Mouse (Mus musculus): ENCODE results near the gene Gls2. TPM values are rescaled to one million over a fixed set of nuclear protein-coding genes. Genes with fewer than 3 reads are reported as not detected.
"Not testable (repeated sequence)": the region's sequence is repeated elsewhere in the genome, so short reads cannot be mapped to it uniquely, and the experiment has no call there.

Gene Gls2
- polyA plus RNA-seq, 1 experiment: 1.1 TPM

DNA sequence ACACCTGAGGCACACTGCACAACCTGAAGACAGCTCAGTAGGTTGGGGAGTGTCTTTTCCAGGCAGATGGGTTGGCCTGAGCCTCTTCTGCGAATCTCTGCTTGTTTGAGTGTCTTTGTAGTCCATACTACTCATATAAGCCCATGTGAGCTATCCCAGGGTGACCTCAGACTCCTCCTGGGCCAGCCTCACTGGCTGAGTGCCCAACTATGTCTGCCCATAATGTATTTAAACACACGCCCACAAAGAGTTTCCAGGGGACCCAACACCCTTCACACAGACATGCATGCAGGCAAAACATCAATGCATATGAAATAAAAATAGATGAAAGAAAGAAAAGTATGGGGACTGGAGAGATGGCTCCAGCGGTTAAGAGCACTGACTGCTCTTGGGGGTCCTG, 40.3 kb upstream of the Gls2 start:
- TF ChIP-seq TCF3 (IDR thresholded peaks at IDR 0.05; ENCODE audit: insufficient read length, low read depth) (no peak), USF1 (IDR thresholded peaks at IDR 0.05; ENCODE audit: low read depth) (no peak), MAX (IDR thresholded peaks at IDR 0.05; ENCODE audit: low read depth) (no peak), E2F4 (IDR thresholded peaks at IDR 0.05; ENCODE audit: insufficient read depth) (no peak), MYOG (IDR thresholded peaks at IDR 0.05; ENCODE audit: control insufficient read depth in 1 of 3, insufficient read depth in 1 of 3, insufficient read length in 2 of 3, low read depth in 2 of 3) (no peak), TCF12 (IDR thresholded peaks at IDR 0.05; ENCODE audit: insufficient read depth, poor library complexity, severe bottlenecking) (no peak), REST (IDR thresholded peaks at IDR 0.05; ENCODE audit: insufficient read depth, insufficient read length) (no peak), MYOD1 (IDR thresholded peaks at IDR 0.05; ENCODE audit: control insufficient read depth in 1 of 3, insufficient read length in 2 of 3, low read depth in 2 of 3) (no peak), SRF (IDR thresholded peaks at IDR 0.05; ENCODE audit: control insufficient read depth, insufficient read length, low read depth) (no peak), CEBPB (IDR thresholded peaks at IDR 0.05; ENCODE audit: insufficient read depth, poor library complexity, severe bottlenecking) (no peak), POLR2AphosphoS2 (IDR thresholded peaks at IDR 0.05; ENCODE audit: insufficient read length, low read depth) (no peak), POLR2A (IDR thresholded peaks at IDR 0.05; ENCODE audit: insufficient read length, low read depth) (no peak)
- Histone ChIP-seq H3K27me3 (ENCODE audit: control insufficient read depth, insufficient read depth, insufficient read length) (no peaks in the 10 kb centered on the region), H3K79me2 (ENCODE audit: control insufficient read depth, insufficient read depth) (peaks cover 33% of the 10 kb centered on the region)

GRCm38 (mm10) chr10:128165726-128166125, 28.5 kb upstream of the Gls2 start:
- not testable (repeated sequence) for H3K4me2 ChIP-seq (ENCODE audit: low read depth); H3K36me3 ChIP-seq (ENCODE audit: control insufficient read depth, insufficient read depth); H3K27me3 ChIP-seq (ENCODE audit: control insufficient read depth, insufficient read depth, insufficient read length); H3ac ChIP-seq (ENCODE audit: control insufficient read depth, insufficient read length); H3K4me3 ChIP-seq
- H3K79me2 ChIP-seq (ENCODE audit: control insufficient read depth, insufficient read depth): peaks cover 74% of the 10 kb centered on the region

More for the DNA sequence above, 40.3 kb upstream of the Gls2 start:
- H3ac ChIP-seq (ENCODE audit: control insufficient read depth, insufficient read length): no peak overlapping the region
- H3K4me3 ChIP-seq: no peak overlapping the region
- no peak overlapping the region for H3K4me2 ChIP-seq (ENCODE audit: low read depth)
- H3K36me3 ChIP-seq (ENCODE audit: control insufficient read depth, insufficient read depth): no peaks in the 10 kb centered on the region

- Histone ChIP-seq H3K4me2 (ENCODE audit: low read depth) (no peak overlapping the region), H3ac (ENCODE audit: control insufficient read depth, insufficient read length) (no peak overlapping the region), H3K27me3 (ENCODE audit: control insufficient read depth, insufficient read depth, insufficient read length) (no peaks in the 10 kb centered on the region), H3K36me3 (ENCODE audit: control insufficient read depth, insufficient read depth) (no peaks in the 10 kb centered on the region), H3K4me3 (no peak overlapping the region), H3K79me2 (ENCODE audit: control insufficient read depth, insufficient read depth) (peaks cover 77% of the 10 kb centered on the region)
- no peak for TF ChIP-seq MYOD1 (IDR thresholded peaks at IDR 0.05; ENCODE audit: control insufficient read depth in 1 of 3, insufficient read length in 2 of 3, low read depth in 2 of 3)
Observed at GRCm38 (mm10) chr10:128167091-128167490, 27.2 kb upstream of the Gls2 start.

DNA sequence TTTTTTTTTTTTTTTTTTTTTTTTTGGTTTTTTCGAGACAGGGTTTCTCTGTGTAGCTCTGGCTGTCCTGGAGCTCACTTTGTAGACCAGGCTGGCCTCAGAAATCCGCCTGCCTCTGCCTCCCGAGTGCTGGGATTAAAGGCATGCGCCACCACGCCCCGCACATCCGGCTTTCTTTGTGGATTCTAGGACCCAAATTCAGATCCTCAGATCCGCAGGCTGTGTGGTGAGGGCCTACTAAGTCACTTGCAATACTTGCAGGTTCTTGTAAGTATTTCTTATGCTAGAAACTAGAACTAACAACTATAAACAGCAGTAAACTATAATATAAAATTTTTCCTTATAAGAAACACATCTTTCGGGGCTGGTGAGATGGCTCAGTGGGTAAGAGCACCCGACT, 22.9 kb upstream of the Gls2 start:
- not testable (repeated sequence) for H3K27me3 ChIP-seq (ENCODE audit: control insufficient read depth, insufficient read depth, insufficient read length); H3K36me3 ChIP-seq (ENCODE audit: control insufficient read depth, insufficient read depth); H3K4me3 ChIP-seq; H3K4me2 ChIP-seq (ENCODE audit: low read depth); H3ac ChIP-seq (ENCODE audit: control insufficient read depth, insufficient read length)
- peaks cover 85% of the 10 kb centered on the region for H3K79me2 ChIP-seq (ENCODE audit: control insufficient read depth, insufficient read depth)

DNA sequence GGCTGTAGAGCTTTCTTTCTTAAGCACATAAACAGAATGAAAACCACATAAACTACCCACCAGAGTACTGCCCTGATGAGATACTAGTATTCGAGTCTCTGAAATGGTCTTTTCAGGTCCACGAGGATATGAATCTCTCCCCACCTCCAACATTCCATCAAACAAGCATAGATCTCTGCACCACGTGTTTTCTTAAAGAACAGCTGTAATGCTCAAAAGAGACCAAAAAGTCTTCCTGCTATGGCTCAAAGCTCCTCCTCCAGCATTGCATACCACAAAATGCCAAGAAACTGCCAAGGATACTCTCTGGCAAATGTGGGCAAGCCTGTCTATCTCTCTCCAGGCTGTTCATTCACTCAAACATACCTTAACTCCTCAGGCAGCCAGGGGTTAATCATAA, 19.0 kb upstream of the Gls2 start:
- Histone ChIP-seq H3K36me3 (ENCODE audit: control insufficient read depth, insufficient read depth) (no peaks in the 10 kb centered on the region), H3ac (ENCODE audit: control insufficient read depth, insufficient read length) (no peak overlapping the region), H3K4me2 (ENCODE audit: low read depth) (peak overlapping the region; percentile 90), H3K27me3 (ENCODE audit: control insufficient read depth, insufficient read depth, insufficient read length) (no peaks in the 10 kb centered on the region), H3K4me3 (peak overlapping the region; percentile 46), H3K79me2 (ENCODE audit: control insufficient read depth, insufficient read depth) (peaks cover 55% of the 10 kb centered on the region)
- TF ChIP-seq USF1 (IDR thresholded peaks at IDR 0.05; ENCODE audit: low read depth) (peak; percentile 72), CEBPB (IDR thresholded peaks at IDR 0.05; ENCODE audit: insufficient read depth, poor library complexity, severe bottlenecking) (no peak), MYOG (IDR thresholded peaks at IDR 0.05; ENCODE audit: control insufficient read depth in 1 of 3, insufficient read depth in 1 of 3, insufficient read length in 2 of 3, low read depth in 2 of 3) (no peak)

- TF ChIP-seq REST (IDR thresholded peaks at IDR 0.05; ENCODE audit: insufficient read depth, insufficient read length) (no peak), TCF12 (IDR thresholded peaks at IDR 0.05; ENCODE audit: insufficient read depth, poor library complexity, severe bottlenecking) (no peak), SRF (IDR thresholded peaks at IDR 0.05; ENCODE audit: control insufficient read depth, insufficient read length, low read depth) (no peak), MYOG (IDR thresholded peaks at IDR 0.05; ENCODE audit: control insufficient read depth in 1 of 3, insufficient read depth in 1 of 3, insufficient read length in 2 of 3, low read depth in 2 of 3) (no peak), E2F4 (IDR thresholded peaks at IDR 0.05; ENCODE audit: insufficient read depth) (no peak), TCF3 (IDR thresholded peaks at IDR 0.05; ENCODE audit: insufficient read length, low read depth) (no peak), MYOD1 (IDR thresholded peaks at IDR 0.05; ENCODE audit: control insufficient read depth in 1 of 3, insufficient read length in 2 of 3, low read depth in 2 of 3) (no peak), CEBPB (IDR thresholded peaks at IDR 0.05; ENCODE audit: insufficient read depth, poor library complexity, severe bottlenecking) (no peak), MAX (IDR thresholded peaks at IDR 0.05; ENCODE audit: low read depth) (no peak), USF1 (IDR thresholded peaks at IDR 0.05; ENCODE audit: low read depth) (no peak), POLR2A (IDR thresholded peaks at IDR 0.05; ENCODE audit: insufficient read length, low read depth) (no peak), POLR2AphosphoS2 (IDR thresholded peaks at IDR 0.05; ENCODE audit: insufficient read length, low read depth) (no peak)
- peak overlapping the region; percentile 46 for H3K4me3 ChIP-seq
- no peaks in the 10 kb centered on the region for H3K36me3 ChIP-seq (ENCODE audit: control insufficient read depth, insufficient read depth)
- H3ac ChIP-seq (ENCODE audit: control insufficient read depth, insufficient read length): no peak overlapping the region
- peak overlapping the region; percentile 90 for H3K4me2 ChIP-seq (ENCODE audit: low read depth)
- H3K27me3 ChIP-seq (ENCODE audit: control insufficient read depth, insufficient read depth, insufficient read length): no peaks in the 10 kb centered on the region
- H3K79me2 ChIP-seq (ENCODE audit: control insufficient read depth, insufficient read depth): peaks cover 46% of the 10 kb centered on the region
Observed at GRCm38 (mm10) chr10:128175996-128176755, 18.1 kb upstream of the Gls2 start.
